Comparison of ENCODE assay signal across 8 mouse cellular contexts in genomic region chr9:21962010-21962409, GRCm38 (mm10). TPM values are rescaled to one million over a fixed set of nuclear protein-coding genes. Genes with fewer than 3 reads are reported as not detected.
DNase-seq lines count a peak whose midpoint lies in the region; ATAC-seq and TF ChIP-seq lines count a peak whose summit lies in the region.

No protein-coding gene starts in this region.

- peak overlapping the region; percentile 98 for H3K27ac ChIP-seq in liver, embryonic 11.5 days (ENCODE audit: low read depth, low read length)
- no peak overlapping the region for H3K27ac ChIP-seq in stomach, embryonic 16.5 days (ENCODE audit: low read length)

- no peaks in the 10 kb centered on the region for H3K9me3 ChIP-seq in erythroblast, embryonic 14.5 days (ENCODE audit: control insufficient read depth, low read length)
- no peaks in the 10 kb centered on the region for H3K9me3 ChIP-seq in liver, embryonic 11.5 days (ENCODE audit: control insufficient read depth, low read length)
- no peaks in the 10 kb centered on the region for H3K9me3 ChIP-seq in stomach, embryonic 16.5 days (replicated peaks; ENCODE audit: control insufficient read depth, low read length)

- TF ChIP-seq CTCF in C2C12 (IDR thresholded peaks at IDR 0.05; ENCODE audit: control insufficient read depth, insufficient read depth, insufficient read length) = no peak

- H3ac ChIP-seq in C2C12 (ENCODE audit: control insufficient read depth, insufficient read length, low read depth) = peak overlapping the region; percentile 46

- intact Hi-C loops in left cerebral cortex, postnatal 25 days (cut with DNase I) = loop anchor here (5.0 kb wide), 1 partner anchor 90 kb away; the partner anchor contains the start of gene Elavl3

- no peak for DNase-seq in frontal cortex, postnatal 14 days (ENCODE audit: low spot score in 2 of 2)
- no peak for DNase-seq in liver, embryonic 11.5 days (ENCODE audit: low spot score)
- no peak for DNase-seq in adrenal gland, adult 8-10 months
- DNase-seq in left cerebral cortex, postnatal 25 days (ENCODE audit: low spot score in 2 of 2) = no peak

- H3K36me3 ChIP-seq in C2C12 (ENCODE audit: control insufficient read depth, insufficient read depth) = no peaks in the 10 kb centered on the region
- peaks cover 62% of the 10 kb centered on the region for H3K36me3 ChIP-seq in erythroblast, embryonic 14.5 days (ENCODE audit: control insufficient read depth)
- peaks cover 23% of the 10 kb centered on the region for H3K36me3 ChIP-seq in liver, embryonic 11.5 days (ENCODE audit: control insufficient read depth, insufficient read depth, low read length)
- no peaks in the 10 kb centered on the region for H3K36me3 ChIP-seq in stomach, embryonic 16.5 days (ENCODE audit: control insufficient read depth, insufficient read depth, low read length)

- H3K79me2 ChIP-seq in C2C12 (ENCODE audit: control insufficient read depth, insufficient read depth) = no peaks in the 10 kb centered on the region

- no peaks in the 10 kb centered on the region for H3K79me3 ChIP-seq in C2C12 (ENCODE audit: low read depth)

- no peaks in the 10 kb centered on the region for H3K27me3 ChIP-seq in C2C12 (ENCODE audit: control insufficient read depth, insufficient read depth, insufficient read length)
- peaks cover 5% of the 10 kb centered on the region; the same call in 1 of the 2 replicates for H3K27me3 ChIP-seq in erythroblast, embryonic 14.5 days (ENCODE audit: control insufficient read depth)
- peaks cover 16% of the 10 kb centered on the region for H3K27me3 ChIP-seq in liver, embryonic 11.5 days (replicated peaks; ENCODE audit: control insufficient read depth, insufficient read depth, low read length)
- H3K27me3 ChIP-seq in stomach, embryonic 16.5 days (ENCODE audit: control insufficient read depth, insufficient read depth, low read length) = peaks cover 20% of the 10 kb centered on the region

- H3K4me3 ChIP-seq in C2C12 (ENCODE audit: insufficient read depth, poor library complexity, severe bottlenecking) = peak overlapping the region; percentile 30
- peak overlapping the region; percentile 99 for H3K4me3 ChIP-seq in erythroblast, embryonic 14.5 days (replicated peaks)
- H3K4me3 ChIP-seq in liver, embryonic 11.5 days (ENCODE audit: low read depth, low read length) = peak overlapping the region; percentile 82
- peak overlapping the region; percentile 45 for H3K4me3 ChIP-seq in stomach, embryonic 16.5 days (replicated peaks; ENCODE audit: low read length)

- WGBS in liver, embryonic 11.5 days = under 1% methylated on average over 15 of the region's 15 CpGs
- under 1% methylated on average over 15 of the region's 15 CpGs for WGBS in stomach, embryonic 16.5 days

- peak overlapping the region; percentile 91 for H3K4me2 ChIP-seq in liver, embryonic 11.5 days
- peak overlapping the region; percentile 69 for H3K4me2 ChIP-seq in stomach, embryonic 16.5 days (ENCODE audit: low read depth, low read length)

- peak overlapping the region; percentile 90 for H3K9ac ChIP-seq in liver, embryonic 11.5 days (ENCODE audit: low read depth, low read length)
- H3K9ac ChIP-seq in stomach, embryonic 16.5 days (ENCODE audit: low read length) = peak overlapping the region; percentile 64

- peaks cover 68% of the 10 kb centered on the region for H3K4me1 ChIP-seq in erythroblast, embryonic 14.5 days (ENCODE audit: control insufficient read depth)
- peaks cover 25% of the 10 kb centered on the region for H3K4me1 ChIP-seq in liver, embryonic 11.5 days (replicated peaks; ENCODE audit: control insufficient read depth, insufficient read depth, low read length)
- H3K4me1 ChIP-seq in stomach, embryonic 16.5 days (ENCODE audit: control insufficient read depth, insufficient read depth, low read length) = peaks cover 28% of the 10 kb centered on the region

- peak; percentile 11; the same call in 1 of the 2 replicates for ATAC-seq in frontal cortex, adult (ENCODE audit: low TSS enrichment)
- ATAC-seq in liver, embryonic 11.5 days (replicated peaks; ENCODE audit: low FRiP score) = peak; percentile 12
- ATAC-seq in stomach, embryonic 16.5 days (ENCODE audit: insufficient read depth, low FRiP score) = no peak

TF ChIP-seq in C2C12, 6 proteins besides CTCF, POLR2A, EP300 and RAD21:
- TF ChIP-seq MYOG (IDR thresholded peaks at IDR 0.05; ENCODE audit: control insufficient read depth, extremely low read depth, insufficient read length) = no peak
- no peak for TF ChIP-seq USF1 (IDR thresholded peaks at IDR 0.05; ENCODE audit: low read depth)
- no peak for TF ChIP-seq FOSL1 (IDR thresholded peaks at IDR 0.05; ENCODE audit: insufficient read depth, low read length, poor library complexity, severe bottlenecking)
- no peak for TF ChIP-seq MYOD1 (IDR thresholded peaks at IDR 0.05; ENCODE audit: control insufficient read depth, insufficient read length, low read depth)
- TF ChIP-seq CEBPB (IDR thresholded peaks at IDR 0.05; ENCODE audit: low read depth) = no peak
- TF ChIP-seq MAX (IDR thresholded peaks at IDR 0.05) = no peak

RNA-seq across cellular contexts. Expression of gene Epor, which starts 1.3 kb away (rescaled TPM):
- 6.3 TPM for polyA plus RNA-seq in C2C12 (2012; fragmentation: generic; extraction: Trizol)
- polyA plus RNA-seq in erythroblast, embryonic 14.5 days (2012) = 80.2 and 112 TPM in 2 replicates
- 131 TPM in 2 replicates for polyA plus RNA-seq in liver, embryonic 11.5 days (2014; fragmentation: Nextera tagmentation; extraction: Ambion mirVana)
- 10.4 and 11.8 TPM in 2 replicates for polyA plus RNA-seq in stomach, embryonic 16.5 days (2015; fragmentation: Nextera tagmentation; extraction: Ambion mirVana)
- total RNA-seq in adrenal gland, adult 8-10 months (2022) = 1 to 10 TPM; 1.2 to 4.7 (median 2.0) TPM
- 1 to 10 TPM; 7.9 to 8.9 TPM for total RNA-seq in left cerebral cortex, postnatal 25 days (2021)

RNA-seq across cellular contexts. Expression of gene Swsap1, which starts 6.5 kb away (rescaled TPM):
- 8.7 TPM for polyA plus RNA-seq in C2C12 (2012; fragmentation: generic; extraction: Trizol)
- 0.32 and 0.37 TPM in 2 replicates for polyA plus RNA-seq in erythroblast, embryonic 14.5 days (2012)
- polyA plus RNA-seq in liver, embryonic 11.5 days (2014; fragmentation: Nextera tagmentation; extraction: Ambion mirVana) = 9.8 and 11.9 TPM in 2 replicates
- polyA plus RNA-seq in stomach, embryonic 16.5 days (2015; fragmentation: Nextera tagmentation; extraction: Ambion mirVana) = 5.6 and 6.0 TPM in 2 replicates
- total RNA-seq in adrenal gland, adult 8-10 months (2022) = 10 to 100 TPM; 17.5 to 22.5 (median 20.0) TPM
- total RNA-seq in left cerebral cortex, postnatal 25 days (2021) = 10 to 100 TPM; 14.3 to 15.6 TPM

RNA-seq across cellular contexts. Expression of gene Plppr2, which starts 25.2 kb away (rescaled TPM):
- 11.6 TPM for polyA plus RNA-seq in C2C12 (2012; fragmentation: generic; extraction: Trizol)
- polyA plus RNA-seq in erythroblast, embryonic 14.5 days (2012) = 0.05 and 0.06 TPM in 2 replicates
- polyA plus RNA-seq in liver, embryonic 11.5 days (2014; fragmentation: Nextera tagmentation; extraction: Ambion mirVana) = 6.1 and 7.2 TPM in 2 replicates
- polyA plus RNA-seq in stomach, embryonic 16.5 days (2015; fragmentation: Nextera tagmentation; extraction: Ambion mirVana) = 6.9 and 7.1 TPM in 2 replicates
- 10 to 100 TPM; 19.6 to 44.0 (median 32.1) TPM for total RNA-seq in adrenal gland, adult 8-10 months (2022)
- total RNA-seq in left cerebral cortex, postnatal 25 days (2021) = 100 to 1,000 TPM; 203 to 219 TPM

RNA-seq across cellular contexts. Expression of gene Rgl3, which starts 27.2 kb away (rescaled TPM):
- 7.0 TPM for polyA plus RNA-seq in C2C12 (2012; fragmentation: generic; extraction: Trizol)
- 0.01 TPM in 1 of 2 replicates, not detected in the other for polyA plus RNA-seq in erythroblast, embryonic 14.5 days (2012)
- 0.34 and 0.55 TPM in 2 replicates for polyA plus RNA-seq in liver, embryonic 11.5 days (2014; fragmentation: Nextera tagmentation; extraction: Ambion mirVana)
- 6.1 and 6.2 TPM in 2 replicates for polyA plus RNA-seq in stomach, embryonic 16.5 days (2015; fragmentation: Nextera tagmentation; extraction: Ambion mirVana)
- 10 to 100 TPM; 23.7 to 72.6 (median 49.6) TPM for total RNA-seq in adrenal gland, adult 8-10 months (2022)
- total RNA-seq in left cerebral cortex, postnatal 25 days (2021) = 1 to 10 TPM; 1.8 to 2.0 TPM

RNA-seq across cellular contexts. Expression of gene Tmem205, which starts 34.7 kb away (rescaled TPM):
- 17.2 TPM for polyA plus RNA-seq in C2C12 (2012; fragmentation: generic; extraction: Trizol)
- polyA plus RNA-seq in erythroblast, embryonic 14.5 days (2012) = 0.10 TPM in 2 replicates
- 45.0 and 51.0 TPM in 2 replicates for polyA plus RNA-seq in liver, embryonic 11.5 days (2014; fragmentation: Nextera tagmentation; extraction: Ambion mirVana)
- polyA plus RNA-seq in stomach, embryonic 16.5 days (2015; fragmentation: Nextera tagmentation; extraction: Ambion mirVana) = 74.5 and 81.2 TPM in 2 replicates
- total RNA-seq in adrenal gland, adult 8-10 months (2022) = 100 to 1,000 TPM; 375 to 588 (median 495) TPM
- total RNA-seq in left cerebral cortex, postnatal 25 days (2021) = 10 to 100 TPM; 31.5 to 39.3 TPM

Comparison
In these comparisons a context has a peak if more than half of its experiments do, and no peak if none do; other contexts are left out.
1. H3K4me3 ChIP-seq: peak in every context shown above with its lines; median percentile 99 in erythroblast, embryonic 14.5 days; 82 in liver, embryonic 11.5 days; 45 in stomach, embryonic 16.5 days; 30 in C2C12.